Mouse (Mus musculus): ENCODE measurements around the gene Mrtfa. TPM values are rescaled to one million over a fixed set of nuclear protein-coding genes. Genes with fewer than 3 reads are reported as not detected.

Mrtfa gene
- total RNA-seq, 2 experiments from 2014 or later = 2.5 to 23.5 TPM

GRCm38 (mm10) chr15:81199372-81199959 lies 8.9 kb upstream of the Mrtfa start:
- no peak for ATAC-seq (replicated peaks; ENCODE audit: low FRiP score, low TSS enrichment, poor library complexity, severe bottlenecking)

DNA sequence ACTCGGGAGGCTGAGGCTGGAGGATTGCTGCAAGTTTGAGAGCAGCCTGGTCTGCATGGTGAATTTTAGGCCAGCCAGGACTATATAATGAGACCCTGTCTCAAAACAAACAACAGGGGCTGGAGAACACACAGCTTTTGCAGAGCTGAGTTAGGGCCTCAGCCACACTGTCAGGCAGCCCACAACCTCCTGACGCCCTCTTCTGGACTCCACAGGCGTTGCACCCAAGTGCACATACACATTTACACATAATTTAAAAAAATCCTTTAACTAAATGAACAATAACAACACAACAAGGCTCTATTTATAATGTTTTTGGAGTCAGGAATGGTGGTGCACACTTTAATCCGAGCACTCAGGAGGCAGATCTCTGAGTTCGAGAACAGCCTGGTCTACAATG lies 7.9 kb upstream of the Mrtfa start:
- no peak for ATAC-seq (replicated peaks; ENCODE audit: low FRiP score, low TSS enrichment, poor library complexity, severe bottlenecking)

GRCm38 (mm10) chr15:81197197-81197596 lies 6.6 kb upstream of the Mrtfa start:
- peak; percentile 60; the same call in 1 of the 2 replicates for ATAC-seq (replicated peaks; ENCODE audit: low FRiP score, low TSS enrichment, poor library complexity, severe bottlenecking)

DNA sequence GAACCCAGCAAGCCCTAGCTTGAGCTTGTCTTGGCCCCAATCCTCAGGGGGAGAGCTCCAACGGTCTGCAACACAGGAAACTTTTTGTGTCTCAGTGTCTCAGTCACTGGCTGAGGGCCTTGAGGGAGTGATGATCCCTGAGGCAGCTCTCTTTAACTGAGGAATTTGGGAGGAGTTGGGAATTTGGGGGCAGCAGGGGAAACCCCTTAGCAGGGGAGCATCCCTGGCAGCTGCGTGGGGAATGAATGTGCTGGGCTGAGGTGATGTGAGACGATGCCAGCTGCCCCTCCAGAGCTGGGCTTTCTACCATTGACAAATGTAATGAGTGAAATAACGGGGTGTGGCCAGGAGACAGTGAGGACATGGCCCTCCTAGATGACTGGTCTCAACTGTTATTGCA lies 4.9 kb upstream of the Mrtfa start:
- ATAC-seq (replicated peaks; ENCODE audit: low FRiP score, low TSS enrichment, poor library complexity, severe bottlenecking) = no peak

DNA sequence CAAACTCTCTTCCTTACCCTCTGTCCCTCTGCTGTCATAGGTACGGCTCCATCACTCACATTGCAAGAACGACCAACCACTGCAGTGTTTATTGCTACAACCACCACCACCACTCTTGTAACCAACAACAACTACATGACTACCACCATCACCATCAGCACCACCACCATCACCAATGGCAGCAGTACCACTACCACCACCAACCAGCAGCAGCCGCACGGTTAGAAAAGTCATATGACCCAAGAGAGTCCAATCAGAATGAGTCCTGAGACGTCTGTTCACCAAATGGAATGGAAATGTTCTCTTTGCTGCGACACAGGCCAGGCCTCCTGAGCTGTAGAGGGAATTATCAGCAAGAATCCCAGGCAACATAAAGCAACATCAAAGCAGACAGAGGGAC lies 4.2 kb upstream of the Mrtfa start:
- ATAC-seq (replicated peaks; ENCODE audit: low FRiP score, low TSS enrichment, poor library complexity, severe bottlenecking) = no peak

DNA sequence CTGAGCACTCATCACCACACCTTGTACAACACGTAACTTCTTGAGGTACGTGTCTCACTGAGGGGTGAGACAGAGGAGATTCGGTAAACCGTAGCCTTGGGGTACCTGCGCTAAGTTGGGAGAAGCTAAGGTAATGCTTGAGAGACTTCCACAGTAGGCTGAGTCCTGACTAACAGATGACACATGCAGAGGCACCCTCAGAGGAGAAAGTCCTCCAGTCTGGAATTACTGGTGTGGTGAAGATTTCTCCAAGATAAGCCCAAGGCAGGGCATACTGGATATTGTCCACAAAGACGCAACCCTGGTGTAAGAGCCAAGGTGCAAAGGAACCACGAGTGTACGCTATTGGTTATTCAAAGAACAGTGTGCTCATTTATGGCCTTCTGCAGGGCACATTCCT lies 2.3 kb upstream of the Mrtfa start:
- ATAC-seq (replicated peaks; ENCODE audit: low FRiP score, low TSS enrichment, poor library complexity, severe bottlenecking) = no peak

DNA sequence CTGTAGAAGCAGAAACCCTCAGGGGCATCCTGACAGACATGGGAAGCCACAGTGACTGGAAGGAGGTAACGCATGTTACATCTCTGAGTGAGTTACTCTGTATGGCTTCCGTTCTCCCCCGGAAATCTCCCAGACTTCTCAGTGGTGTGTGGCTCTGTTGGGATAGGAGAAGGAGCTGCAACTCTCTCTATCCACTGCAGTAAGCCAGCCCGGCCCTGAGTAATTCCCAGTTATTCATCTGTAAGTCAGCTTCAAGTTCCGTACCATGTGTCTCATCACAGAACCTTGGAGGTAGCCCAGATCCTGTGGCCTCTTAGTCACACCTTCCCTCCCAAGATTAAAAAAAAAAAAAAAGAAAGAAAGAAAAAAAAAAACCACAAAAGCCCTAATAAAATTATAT lies 1.8 kb upstream of the Mrtfa start:
- no peak for ATAC-seq (replicated peaks; ENCODE audit: low FRiP score, low TSS enrichment, poor library complexity, severe bottlenecking)

DNA sequence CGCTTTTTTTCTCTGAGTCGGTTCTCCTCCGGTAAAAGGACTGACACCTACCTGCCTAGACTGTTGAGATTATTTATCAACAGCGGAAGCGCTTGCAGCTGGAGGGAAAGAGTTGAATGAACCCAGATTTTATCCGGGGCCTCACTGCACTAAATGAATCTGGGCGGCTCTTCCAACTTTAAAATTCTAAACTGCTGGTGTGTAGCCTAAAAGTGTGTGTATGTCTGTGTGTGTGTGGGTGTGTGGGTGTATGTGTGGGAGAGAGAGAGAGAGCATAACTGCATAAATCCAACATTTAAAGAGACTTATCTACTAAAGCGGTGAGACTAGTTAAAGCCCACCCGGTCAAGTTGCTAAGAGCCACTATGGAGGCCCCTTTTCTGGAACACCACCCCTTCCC lies 746 bp upstream of the Mrtfa start:
- ATAC-seq (replicated peaks; ENCODE audit: low FRiP score, low TSS enrichment, poor library complexity, severe bottlenecking) = no peak

DNA sequence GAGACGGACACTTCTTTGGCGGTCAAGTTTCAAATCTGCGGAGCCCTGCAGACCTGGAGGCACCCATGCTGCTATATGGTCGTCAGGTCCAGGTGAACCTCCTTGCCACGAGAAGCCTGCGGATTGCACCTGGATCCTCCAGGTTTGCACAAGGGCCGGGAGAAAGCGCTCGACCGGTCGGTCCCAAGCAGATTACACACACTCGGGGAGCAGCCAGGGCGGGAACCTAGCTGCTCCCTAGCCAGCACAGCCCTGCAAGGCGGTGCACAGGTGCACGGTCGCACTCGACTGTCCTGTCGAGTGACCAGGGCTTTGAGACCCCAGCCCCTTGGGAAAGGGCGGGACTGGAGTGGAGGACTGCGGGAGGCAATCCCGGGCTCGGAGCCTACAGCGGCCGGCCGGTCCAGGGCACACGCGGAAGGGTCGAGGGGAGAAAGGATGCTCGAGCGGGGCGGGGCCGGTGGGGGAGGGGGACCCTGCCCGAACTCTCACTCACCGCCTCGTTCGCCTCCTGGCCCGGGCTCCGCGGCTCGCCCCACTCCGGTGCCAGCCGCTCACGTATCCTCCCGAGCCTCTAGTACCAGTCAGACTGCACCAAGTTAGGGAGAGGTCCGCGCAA lies 437 bp downstream of the Mrtfa start:
- peak; percentile 38; the same call in 1 of the 2 replicates for ATAC-seq (replicated peaks; ENCODE audit: low FRiP score, low TSS enrichment, poor library complexity, severe bottlenecking)

DNA sequence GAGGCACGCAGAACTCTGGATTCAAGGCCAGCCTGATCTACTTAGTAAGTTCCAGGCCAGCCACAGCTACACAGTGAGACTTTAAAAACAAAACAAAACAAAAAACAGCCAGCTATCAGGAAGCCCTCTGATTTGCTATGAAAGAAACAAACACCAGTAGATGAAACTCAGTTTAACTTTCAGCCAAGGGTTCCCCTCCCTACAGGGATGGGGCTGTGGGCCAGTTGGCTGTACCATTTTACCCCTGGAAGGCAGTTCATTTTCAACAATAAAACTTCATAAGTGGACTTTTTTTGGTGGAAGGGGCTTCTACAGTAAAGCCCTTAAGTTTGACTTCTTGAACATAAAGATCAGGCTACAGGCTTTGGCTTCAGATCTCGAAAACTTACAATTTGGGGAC lies 1.5 kb downstream of the Mrtfa start:
- ATAC-seq (replicated peaks; ENCODE audit: low FRiP score, low TSS enrichment, poor library complexity, severe bottlenecking) = no peak

DNA sequence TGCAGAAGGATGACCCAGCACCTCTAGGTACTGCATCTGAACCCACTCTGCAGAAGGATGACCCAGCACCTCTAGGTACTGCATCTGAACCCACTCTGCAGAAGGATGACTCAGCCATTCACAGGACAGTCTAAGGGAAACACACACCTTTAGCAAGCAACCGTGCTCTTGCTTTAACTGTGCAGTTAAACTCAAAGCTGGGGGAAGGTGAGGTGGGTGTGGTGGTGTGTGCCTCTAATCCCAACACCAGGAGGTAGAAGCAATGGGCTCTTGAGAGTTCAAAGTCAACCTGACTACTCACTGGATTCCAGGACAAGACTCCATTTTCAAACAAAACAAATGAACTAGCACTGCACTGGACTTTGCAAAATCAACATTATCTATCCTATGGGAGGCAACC lies 5.6 kb downstream of the Mrtfa start:
- ATAC-seq (replicated peaks; ENCODE audit: low FRiP score, low TSS enrichment, poor library complexity, severe bottlenecking) = no peak

DNA sequence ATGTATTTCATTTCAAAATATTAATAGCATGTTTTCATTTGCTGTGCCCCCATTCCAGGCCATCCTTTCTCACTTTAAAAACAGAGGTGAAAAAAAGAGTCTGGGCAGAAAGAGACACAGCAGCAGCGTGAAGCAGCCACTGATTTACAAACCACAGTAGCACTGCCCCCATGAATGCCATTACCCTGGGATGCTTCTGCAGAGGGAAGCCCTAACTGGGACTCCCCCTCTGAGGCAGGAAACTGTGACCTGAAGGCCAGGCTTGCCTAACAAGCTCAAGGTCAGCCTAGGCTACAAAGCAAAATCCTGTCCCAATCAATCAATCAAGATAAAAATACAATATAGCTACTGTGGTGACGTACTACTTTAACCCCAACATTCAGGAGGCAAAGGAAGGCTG lies 9.3 kb downstream of the Mrtfa start:
- ATAC-seq (replicated peaks; ENCODE audit: low FRiP score, low TSS enrichment, poor library complexity, severe bottlenecking) = no peak

DNA sequence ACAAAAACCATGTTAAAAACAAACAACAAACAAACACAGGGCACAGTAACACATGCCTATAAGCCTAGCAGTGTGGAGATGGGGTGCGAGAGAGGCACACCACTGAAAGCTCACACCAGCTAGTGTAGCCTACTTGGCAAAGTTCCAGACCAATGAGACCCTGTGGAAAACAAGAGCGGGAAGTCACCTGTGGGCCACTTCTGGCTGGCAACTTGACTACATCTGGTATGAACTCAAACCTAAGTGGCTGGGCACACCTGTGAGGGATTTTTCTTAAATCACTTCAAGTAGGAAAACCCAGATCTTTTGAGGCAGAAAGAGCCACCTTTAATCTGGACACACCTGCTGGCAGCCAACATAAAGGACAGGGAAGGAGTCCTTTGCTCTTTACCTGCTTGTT lies 11.0 kb downstream of the Mrtfa start:
- no peak for ATAC-seq (replicated peaks; ENCODE audit: low FRiP score, low TSS enrichment, poor library complexity, severe bottlenecking)

GRCm38 (mm10) chr15:81178703-81179102 lies 11.9 kb downstream of the Mrtfa start:
- ATAC-seq (replicated peaks; ENCODE audit: low FRiP score, low TSS enrichment, poor library complexity, severe bottlenecking) = no peak

- no peak for ATAC-seq (replicated peaks; ENCODE audit: low FRiP score, low TSS enrichment, poor library complexity, severe bottlenecking)
Measured at GRCm38 (mm10) chr15:81177860-81178259, 12.7 kb downstream of the Mrtfa start.

- ATAC-seq (replicated peaks; ENCODE audit: low FRiP score, low TSS enrichment, poor library complexity, severe bottlenecking) = no peak
Measured at GRCm38 (mm10) chr15:81175633-81176032, 14.9 kb downstream of the Mrtfa start.

DNA sequence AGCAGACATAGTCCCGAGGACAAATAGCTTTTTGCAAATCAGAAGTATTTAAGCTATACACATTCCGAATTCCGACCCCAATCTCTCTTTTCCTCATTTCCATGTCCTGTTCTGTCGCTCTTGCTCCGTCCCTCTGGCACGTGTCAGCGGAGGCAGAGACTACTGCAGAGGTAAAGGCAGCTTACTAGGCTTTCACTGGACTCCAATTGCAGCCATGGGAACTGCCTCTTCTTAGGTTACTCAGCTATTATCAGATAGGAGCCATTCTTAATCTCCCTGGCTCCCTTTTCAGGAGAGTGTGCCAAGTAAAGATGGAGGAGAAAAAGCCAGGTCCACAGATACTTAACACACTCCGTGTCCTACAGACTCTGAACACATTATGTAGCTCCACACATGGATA lies 18.3 kb downstream of the Mrtfa start:
- ATAC-seq (replicated peaks; ENCODE audit: low FRiP score, low TSS enrichment, poor library complexity, severe bottlenecking) = no peak

GRCm38 (mm10) chr15:81168735-81169134 lies 21.8 kb downstream of the Mrtfa start:
- ATAC-seq (replicated peaks; ENCODE audit: low FRiP score, low TSS enrichment, poor library complexity, severe bottlenecking) = no peak

GRCm38 (mm10) chr15:81167831-81168230 lies 22.7 kb downstream of the Mrtfa start:
- ATAC-seq (replicated peaks; ENCODE audit: low FRiP score, low TSS enrichment, poor library complexity, severe bottlenecking) = no peak

- ATAC-seq (replicated peaks; ENCODE audit: low FRiP score, low TSS enrichment, poor library complexity, severe bottlenecking) = no peak
Measured at GRCm38 (mm10) chr15:81166291-81166690, 24.3 kb downstream of the Mrtfa start.

DNA sequence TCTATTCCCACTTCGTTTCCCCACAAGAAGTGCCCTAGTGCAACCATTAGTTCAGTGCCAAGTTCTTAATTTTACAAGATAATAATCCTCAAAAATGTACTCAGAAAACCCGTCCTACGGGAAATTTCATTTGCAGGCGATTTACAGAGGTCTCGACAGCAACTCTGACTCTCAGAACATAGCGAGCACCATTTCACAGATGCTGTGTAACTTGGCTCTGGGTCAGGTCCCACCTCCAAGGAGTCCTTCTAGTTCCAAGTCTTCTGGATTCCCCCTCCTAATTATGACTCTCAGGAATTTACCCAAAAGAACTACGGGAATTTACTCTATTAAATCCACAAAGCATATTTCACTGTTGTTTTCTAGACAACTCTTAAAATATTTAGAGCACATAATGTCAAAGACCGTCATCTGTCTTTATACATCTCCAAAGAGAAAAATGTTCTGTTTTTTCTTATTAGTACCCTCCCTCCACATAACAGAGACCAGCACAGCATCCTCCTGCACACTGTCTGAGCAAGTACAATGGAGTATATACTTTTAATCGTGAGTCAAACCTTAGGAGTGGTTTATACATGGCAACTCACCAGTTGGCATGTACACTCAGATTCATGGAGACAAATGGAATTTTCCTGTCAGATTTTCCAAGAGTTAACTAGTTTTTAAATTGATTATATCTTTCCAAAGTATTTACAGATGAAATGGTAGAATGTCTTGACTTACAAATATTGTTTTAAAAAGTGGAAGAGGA lies 25.8 kb downstream of the Mrtfa start:
- no peak for ATAC-seq (replicated peaks; ENCODE audit: low FRiP score, low TSS enrichment, poor library complexity, severe bottlenecking)
